Mouse (Mus musculus): ENCODE data around the gene Shtn1. TPM values are rescaled to one million over a fixed set of nuclear protein-coding genes. Genes with fewer than 3 reads are reported as not detected.

The Shtn1 gene
- total RNA-seq, 2 experiments from 2014 or later = 0.61 to 1.1 TPM

DNA sequence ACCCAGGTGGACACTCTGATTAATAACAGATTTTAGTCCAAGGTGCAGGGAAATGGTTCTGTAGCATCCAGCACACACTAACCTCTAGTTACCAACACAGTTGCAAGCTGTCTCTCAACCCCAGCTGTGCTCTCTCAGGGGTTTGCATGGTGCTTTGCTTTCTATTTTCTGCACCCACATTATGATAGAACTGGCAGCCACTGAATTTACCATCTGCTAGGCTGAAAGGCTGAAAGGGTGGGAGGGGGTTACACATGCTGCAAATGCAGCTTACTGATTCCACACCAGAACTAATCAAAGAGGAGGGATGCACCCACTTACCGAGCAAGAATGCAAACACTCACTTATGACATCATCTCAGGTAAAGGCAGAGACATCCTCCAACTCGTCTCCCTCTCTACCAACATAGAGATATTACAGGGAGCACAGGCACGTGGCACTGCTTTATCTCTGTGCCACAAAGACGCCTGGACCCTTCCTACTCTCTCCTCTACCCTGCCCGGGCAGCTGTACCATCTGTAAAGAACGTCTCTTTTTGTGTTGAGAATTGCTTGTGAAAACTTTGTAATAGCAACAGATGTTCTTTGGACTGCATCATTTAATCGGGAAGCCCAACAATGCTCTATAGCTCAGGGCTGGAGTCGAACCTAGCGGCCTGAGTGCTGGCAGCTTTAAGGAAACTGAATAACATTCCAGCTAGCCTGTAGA is 23.0 kb downstream of the Shtn1 start:
- intact Hi-C loops (cut with DNase I) = no loop called here
- no peak for DNase-seq

GRCm38 (mm10) chr19:59052053-59052452 is 23.8 kb downstream of the Shtn1 start:
- intact Hi-C loops (cut with DNase I) = no loop called here
- DNase-seq = no peak

DNA sequence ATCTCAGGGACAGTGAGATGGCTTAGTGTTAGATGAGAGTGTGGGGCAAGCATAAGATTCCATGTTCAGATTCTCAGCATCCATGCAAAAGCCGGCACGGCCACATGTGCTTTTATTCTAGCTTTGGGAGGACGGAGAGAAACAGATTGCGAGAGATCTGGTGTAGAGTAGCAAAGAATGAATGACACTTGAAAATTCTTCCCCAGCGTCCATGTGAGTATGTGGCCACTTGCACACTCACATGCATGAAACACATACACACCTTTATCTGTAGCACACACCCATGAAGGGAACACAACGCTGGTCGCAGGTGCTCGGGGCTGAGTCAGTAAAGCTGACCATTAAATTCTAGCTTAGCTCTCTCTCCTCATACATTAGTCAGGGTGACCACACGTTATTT is 24.3 kb downstream of the Shtn1 start:
- intact Hi-C loops (cut with DNase I) = no loop called here
- DNase-seq = no peak

- intact Hi-C loops (cut with DNase I) = no loop called here
- DNase-seq = no peak
These were observed 27.0 kb downstream of the Shtn1 start for GRCm38 (mm10) chr19:59048852-59049251.

GRCm38 (mm10) chr19:59047511-59047910 is 28.4 kb downstream of the Shtn1 start:
- intact Hi-C loops (cut with DNase I) = no loop called here
- no peak for DNase-seq

DNA sequence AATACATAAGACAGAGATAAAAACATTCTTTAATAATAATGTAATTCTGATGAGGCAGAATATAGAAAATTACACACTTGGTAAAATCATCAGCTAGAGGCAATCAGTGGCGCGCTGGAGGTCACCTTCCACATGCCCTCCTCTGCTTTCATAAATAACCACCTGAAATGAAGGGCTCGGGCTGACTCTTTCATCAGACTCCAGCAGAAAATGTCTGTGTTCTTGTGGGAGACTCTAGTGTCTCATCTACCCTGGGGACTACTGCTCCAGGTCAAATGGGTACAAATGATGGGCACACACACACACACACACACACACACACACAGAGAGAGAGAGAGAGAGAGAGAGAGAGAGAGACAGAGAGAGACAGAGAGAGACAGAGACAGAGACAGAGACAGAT is 34.8 kb downstream of the Shtn1 start:
- DNase-seq = no peak
- intact Hi-C loops (cut with DNase I) = no loop called here

- intact Hi-C loops (cut with DNase I) = no loop called here
- no peak for DNase-seq
These were observed 37.1 kb downstream of the Shtn1 start for GRCm38 (mm10) chr19:59038793-59039192.

DNA sequence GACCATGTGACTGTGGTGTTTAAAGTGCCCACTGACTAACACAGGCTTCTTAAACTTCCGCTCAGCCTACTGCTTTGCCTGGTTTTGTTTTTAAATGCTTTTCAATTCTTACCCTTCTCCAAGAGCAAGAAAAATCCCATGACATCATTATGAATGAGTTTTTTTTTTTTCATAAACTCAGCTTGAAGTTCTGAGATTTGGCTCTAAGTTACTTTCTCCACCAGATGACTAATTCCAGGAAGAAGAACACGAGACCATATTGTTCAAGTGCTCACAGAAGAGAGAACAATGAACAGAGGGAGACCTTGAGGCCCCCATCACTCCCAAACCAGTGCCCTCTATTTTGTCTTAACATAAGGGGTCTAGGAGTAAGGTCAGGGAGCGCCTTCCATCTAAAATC is 39.1 kb downstream of the Shtn1 start:
- intact Hi-C loops (cut with DNase I) = no loop called here
- DNase-seq = no peak

GRCm38 (mm10) chr19:59033241-59033640 is 42.7 kb downstream of the Shtn1 start:
- intact Hi-C loops (cut with DNase I) = no loop called here

GRCm38 (mm10) chr19:59030221-59030620 is 45.7 kb downstream of the Shtn1 start:
- intact Hi-C loops (cut with DNase I) = no loop called here
- no peak for DNase-seq

More at GRCm38 (mm10) chr19:59033241-59033640, 42.7 kb downstream of the Shtn1 start:
- DNase-seq = no peak

- DNase-seq = no peak
- intact Hi-C loops (cut with DNase I) = no loop called here
These were observed 46.9 kb downstream of the Shtn1 start for GRCm38 (mm10) chr19:59029011-59029410.

DNA sequence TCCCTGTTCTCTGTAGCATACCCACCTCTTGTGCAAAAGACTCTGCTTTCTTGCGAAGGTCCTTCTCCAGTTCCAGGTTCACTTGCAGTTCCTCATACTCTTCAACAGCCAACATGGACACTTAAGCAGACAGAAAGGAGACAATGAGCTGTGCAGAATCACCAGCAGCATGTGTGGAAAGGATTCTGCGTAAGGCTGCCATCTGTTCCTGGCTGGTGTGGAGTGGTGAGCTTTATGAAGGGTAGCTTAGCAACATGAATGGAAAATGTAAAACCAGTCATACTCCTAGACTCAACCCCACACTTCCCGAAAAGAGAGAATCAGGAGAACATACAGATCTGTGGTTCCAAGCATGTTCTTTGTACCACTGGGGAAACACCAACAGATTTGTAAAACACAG is 47.8 kb downstream of the Shtn1 start:
- no peak for DNase-seq
- intact Hi-C loops (cut with DNase I) = no loop called here

DNA sequence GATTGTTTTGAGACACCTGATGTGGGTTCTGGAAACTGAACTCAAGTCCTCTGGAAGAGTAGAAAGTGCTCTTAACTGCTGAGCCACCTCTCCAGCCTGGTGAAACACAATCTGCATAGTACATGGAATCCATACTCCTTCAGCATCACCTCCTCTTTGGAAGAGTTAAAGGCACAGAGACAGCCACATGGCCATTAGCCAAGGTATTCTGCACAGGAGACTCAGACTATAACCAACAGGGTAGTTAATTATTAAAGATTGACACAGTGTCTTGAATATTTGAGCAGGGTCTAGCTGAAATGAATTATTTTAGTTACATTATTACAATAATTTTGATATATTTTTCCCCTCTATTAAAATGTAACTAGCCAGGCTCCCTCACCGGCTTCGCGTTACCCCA is 52.0 kb downstream of the Shtn1 start:
- intact Hi-C loops (cut with DNase I) = no loop called here
- DNase-seq = no peak

DNA sequence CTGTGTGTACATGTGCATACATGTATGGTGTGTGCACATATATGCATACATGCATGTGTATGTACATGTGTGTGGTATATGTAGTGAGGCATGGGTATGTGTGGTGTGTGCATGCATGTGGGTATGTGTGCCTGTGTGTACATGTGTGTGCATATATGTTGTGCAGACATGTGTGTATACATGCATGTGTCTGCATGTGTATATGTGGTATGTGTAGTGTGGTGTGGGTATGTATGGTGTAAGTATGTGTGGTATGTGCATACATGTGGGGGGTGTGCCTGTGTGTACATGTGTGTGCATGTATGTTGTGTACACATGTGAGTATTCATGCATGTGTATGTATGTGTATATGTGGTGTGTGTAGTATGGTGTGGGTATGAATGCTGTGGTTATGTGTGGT is 54.3 kb downstream of the Shtn1 start:
- DNase-seq = no peak
- intact Hi-C loops (cut with DNase I) = no loop called here

DNA sequence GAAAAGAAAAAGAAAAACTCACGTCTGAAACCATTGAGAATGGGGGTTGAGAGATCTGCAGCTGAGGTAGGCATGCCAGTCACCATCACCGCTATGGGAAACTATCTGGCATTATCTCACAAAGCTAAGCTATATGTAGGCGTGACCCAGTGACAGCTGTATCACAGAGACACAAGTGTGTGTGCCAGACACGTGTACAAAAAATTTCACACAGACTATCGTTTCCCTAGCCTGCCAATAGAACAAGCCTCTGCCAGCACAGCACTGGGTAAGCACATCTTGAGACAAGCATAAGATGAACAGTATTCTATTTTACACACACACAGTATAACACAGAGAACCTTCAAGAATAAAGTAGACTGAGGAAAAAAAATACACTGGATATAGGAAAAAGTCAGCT is 65.1 kb downstream of the Shtn1 start:
- DNase-seq = no peak
- intact Hi-C loops (cut with DNase I) = no loop called here

GRCm38 (mm10) chr19:59006577-59007340 is 69.1 kb downstream of the Shtn1 start:
- no peak for DNase-seq

GRCm38 (mm10) chr19:59002827-59003226 is 73.1 kb downstream of the Shtn1 start:
- DNase-seq = no peak
- intact Hi-C loops (cut with DNase I) = no loop called here

More at GRCm38 (mm10) chr19:59006577-59007340, 69.1 kb downstream of the Shtn1 start:
- intact Hi-C loops (cut with DNase I) = no loop called here

DNA sequence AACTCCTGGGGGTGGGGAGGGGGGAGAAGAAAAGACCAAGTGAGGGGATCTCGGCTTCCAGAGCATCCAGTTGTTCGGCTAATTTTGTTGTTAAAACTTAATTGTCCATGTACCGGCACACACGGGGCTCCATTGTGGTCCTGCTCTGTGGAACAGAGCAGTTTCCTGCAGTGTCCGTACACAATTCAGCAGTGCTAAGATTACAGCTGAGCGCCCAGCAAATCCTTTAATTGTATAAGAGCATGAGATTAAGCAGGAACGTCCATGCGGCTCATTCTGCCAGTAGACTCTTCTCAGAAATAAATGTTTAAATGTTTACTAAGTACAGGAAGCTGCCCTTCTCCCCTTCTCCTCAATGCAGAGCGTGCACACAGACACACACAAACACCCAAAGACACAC is 94.3 kb downstream of the Shtn1 start:
- intact Hi-C loops (cut with DNase I) = no loop called here
- DNase-seq = no peak

- DNase-seq = no peak
- intact Hi-C loops (cut with DNase I) = no loop called here
These were observed 95.9 kb downstream of the Shtn1 start for GRCm38 (mm10) chr19:58980056-58980440.

- intact Hi-C loops (cut with DNase I) = no loop called here
- peak; percentile 8 to 20 for DNase-seq
These were observed 96.4 kb downstream of the Shtn1 start for GRCm38 (mm10) chr19:58979436-58980055.

GRCm38 (mm10) chr19:58978401-58979171 is 97.3 kb downstream of the Shtn1 start:
- intact Hi-C loops (cut with DNase I) = no loop called here
- peak in 1 of 2 experiments; percentile 17 for DNase-seq

Measured in gastrocnemius, postnatal 36 days (tissue).